Mouse (Mus musculus): ENCODE data around the gene Atrnl1.
A peak's percentile ranks its signal among the peaks of the same experiment; 100 is the strongest.
"Not testable (repeated sequence)": the region's sequence is repeated elsewhere in the genome, so short reads cannot be mapped to it uniquely, and the experiment has no call there.

Atrnl1 gene

DNA sequence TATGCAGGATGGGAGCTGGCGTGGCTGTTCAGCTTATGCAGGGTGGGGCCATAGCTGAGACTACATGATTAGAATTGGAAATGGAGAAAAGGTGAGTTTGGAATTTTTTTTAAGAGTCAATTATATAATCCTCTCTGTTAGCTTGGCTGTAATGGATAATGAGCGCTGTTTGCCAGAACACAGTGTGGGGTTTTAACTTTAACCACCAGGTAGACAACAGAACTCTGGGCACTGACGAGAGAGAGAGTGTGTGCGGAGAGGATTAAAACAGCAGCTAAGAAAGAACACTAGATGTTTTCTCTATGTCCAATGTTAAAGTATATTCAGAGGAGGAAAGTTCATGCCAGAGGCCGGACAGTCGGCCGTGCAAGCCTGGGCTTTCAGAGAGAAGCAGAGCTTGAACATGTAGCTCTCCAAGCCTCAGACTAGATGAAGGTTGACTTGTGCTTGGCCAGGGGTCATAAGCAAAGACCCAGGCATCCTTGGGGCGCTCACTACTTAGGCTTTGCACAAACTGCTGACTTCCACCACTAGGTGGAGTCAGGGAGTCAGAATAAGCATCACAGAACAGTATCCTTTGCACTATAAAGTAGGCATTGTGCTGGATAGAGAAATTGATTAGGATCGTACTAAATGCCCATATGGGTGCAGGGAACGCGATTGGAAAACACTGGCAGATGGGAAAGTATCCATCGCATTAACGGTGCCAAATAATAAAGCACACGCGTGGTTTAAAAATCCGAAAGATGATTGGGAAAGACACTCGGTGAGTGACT lies 205.6 kb downstream of the Atrnl1 start:
- DNase-seq (ENCODE audit: low spot score in 2 of 2), result peak in 1 of 2 experiments; percentile 28

DNA sequence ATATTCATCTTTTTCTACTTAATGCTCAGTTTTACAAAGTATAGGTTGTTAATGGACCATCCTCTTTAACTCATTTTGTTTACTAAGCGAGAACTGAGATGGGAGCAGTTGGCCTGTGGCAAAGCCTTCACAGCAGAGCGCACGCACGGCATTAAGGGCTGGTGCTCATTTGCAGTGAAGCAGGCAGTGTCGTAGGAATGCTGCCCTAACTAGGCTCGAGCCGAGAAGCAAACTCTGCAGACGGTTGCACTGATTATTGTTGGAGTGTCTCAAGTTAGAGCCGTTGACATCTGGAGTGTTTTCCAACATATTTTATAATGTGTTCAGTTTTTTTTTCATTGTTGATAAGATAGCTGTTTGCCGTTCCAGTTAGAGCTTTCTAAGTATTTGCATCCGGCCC lies 206.9 kb downstream of the Atrnl1 start:
- no peak for DNase-seq (ENCODE audit: low spot score in 2 of 2)

DNA sequence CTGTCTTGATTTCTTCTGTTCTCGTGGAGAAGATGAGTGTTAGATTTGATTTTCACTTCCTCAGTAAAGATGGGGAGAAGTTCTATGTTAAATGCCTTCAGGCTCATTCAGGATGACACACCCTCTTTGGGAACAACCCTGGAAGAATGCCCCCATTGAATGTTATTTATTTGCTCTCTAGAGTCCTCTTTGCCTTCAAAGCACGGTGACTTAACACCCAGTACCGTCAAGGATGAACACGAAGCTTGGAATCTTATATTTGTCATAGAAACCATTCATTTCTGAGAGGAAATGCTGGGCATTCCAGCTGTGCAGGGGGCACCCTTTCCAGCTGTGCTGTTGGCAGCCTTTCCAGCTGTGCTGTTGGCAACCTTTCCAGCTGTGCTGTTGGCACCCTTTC lies 212.6 kb downstream of the Atrnl1 start:
- no peak for DNase-seq (ENCODE audit: low spot score in 2 of 2)

DNA sequence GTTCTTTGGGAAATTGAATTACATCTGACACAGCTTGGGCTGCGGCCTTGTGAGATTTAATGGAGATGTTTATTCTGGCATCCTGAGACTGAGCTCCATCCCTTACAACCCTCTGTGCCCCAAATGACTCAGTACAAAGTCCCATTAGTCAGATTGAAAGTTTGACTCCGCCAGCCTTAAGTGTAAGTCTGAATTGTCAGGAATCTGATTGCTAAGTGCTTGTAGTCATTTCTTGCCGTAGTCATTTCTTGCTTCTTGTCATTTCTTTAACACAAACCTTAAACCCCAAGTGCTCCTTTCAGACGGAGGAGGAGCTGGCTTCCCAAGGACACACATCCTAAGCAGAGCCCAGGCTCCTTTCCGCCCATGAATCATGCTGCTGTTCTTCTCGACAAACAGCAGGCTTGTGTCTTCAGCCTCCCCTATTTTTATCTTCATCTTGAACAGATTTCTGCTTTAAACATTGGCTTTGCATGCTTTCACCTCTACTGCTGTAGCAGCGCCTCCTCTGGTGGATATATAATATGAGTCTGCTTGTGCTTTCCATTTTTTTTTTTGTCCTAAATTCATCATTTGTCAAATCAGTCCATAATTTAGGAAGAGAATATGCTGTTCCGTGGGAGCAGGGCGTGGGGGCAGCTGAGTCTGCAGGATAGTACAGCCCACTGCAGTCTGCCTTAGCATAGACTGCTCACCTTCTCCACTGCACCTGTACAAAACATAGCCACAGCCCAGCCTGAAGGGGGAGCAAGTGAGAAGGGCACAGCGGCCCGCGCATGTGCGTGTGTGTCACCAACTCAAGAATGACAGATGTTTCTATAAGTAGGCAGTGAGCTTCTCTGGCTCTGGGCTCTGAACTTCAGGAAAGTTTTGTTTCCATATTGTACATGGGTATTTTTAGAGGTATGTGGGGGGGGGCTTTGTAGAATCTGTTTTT lies 214.7 kb downstream of the Atrnl1 start:
- peak in 1 of 2 experiments; percentile 10 for DNase-seq (ENCODE audit: low spot score in 2 of 2)

DNA sequence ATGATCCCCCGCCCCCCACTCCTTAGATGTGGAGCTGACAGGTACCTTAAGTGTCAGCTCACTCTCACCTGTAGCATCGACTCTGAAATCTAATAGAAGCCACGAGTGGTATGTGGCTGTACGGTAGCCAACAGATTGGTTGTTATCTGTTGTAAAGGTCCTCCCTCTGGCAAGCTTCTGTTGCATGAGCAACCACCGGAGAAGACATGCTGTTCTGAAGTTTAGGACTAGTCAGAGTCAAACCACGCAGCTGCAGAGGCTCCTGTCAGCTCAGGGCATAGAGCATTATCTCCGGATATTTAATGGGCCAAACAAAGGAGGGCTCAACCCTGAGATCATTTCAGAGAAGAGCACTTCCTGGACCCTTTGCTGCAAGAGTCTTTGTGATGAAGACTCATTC lies 222.2 kb downstream of the Atrnl1 start:
- no peak for DNase-seq (ENCODE audit: low spot score in 2 of 2)

DNA sequence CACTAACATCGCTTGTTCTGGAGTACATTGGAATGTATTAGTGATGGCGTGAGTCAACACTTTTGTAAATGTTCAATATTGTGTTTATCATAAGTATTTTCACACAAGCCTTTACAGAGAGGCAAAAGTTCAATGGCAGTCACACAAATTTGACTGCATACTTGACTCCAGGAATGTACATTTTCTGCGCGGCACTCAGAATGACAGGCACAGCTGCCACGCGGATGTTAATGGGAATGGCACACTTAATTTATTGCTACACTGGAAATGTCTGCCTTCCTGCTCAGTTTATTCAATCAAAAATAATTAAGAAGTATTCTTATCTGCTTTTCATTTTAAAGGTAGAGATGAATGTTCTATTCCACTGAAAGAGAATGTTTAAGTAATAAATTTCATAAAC lies 227.0 kb downstream of the Atrnl1 start:
- DNase-seq (ENCODE audit: low spot score in 2 of 2), result no peak

DNA sequence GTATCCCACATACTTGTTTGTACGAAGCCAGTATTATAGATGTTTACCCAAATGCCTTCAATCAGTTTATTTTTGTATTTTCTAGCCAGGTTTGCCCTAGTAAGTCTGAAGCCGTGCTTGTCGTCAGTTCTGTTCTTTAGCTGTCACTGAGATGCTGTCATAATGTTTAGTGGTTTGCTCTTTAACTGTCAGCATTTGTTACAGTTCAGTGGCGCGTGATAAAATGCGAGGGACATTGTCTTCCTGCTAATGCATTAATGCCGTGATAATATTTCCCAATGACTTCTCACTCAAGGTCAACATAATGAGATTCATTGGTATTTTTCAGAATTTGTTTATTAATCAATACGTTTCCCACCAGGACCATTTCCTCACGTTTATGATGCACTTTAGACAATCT lies 227.7 kb downstream of the Atrnl1 start:
- DNase-seq (ENCODE audit: low spot score in 2 of 2), result no peak

DNA sequence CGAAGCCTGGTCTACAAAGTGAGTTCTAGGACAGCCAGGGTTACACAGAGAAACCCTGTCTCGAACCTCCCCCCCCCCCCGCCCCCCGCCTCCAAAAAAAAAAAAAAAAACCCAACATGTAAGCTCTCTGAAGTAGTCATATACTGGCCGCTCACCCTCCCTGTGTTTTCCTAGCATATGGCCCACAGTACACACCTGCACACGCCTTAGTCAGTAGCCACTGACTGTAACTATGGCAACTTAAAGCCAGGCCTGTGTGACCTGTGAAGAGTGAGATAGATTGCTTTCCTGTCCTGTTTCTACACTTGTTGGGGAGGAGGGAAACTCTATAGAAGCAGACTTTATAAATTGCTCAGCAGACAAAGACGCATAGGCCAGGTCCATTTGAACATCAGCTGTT lies 239.1 kb downstream of the Atrnl1 start:
- DNase-seq (ENCODE audit: low spot score in 2 of 2), result no peak

DNA sequence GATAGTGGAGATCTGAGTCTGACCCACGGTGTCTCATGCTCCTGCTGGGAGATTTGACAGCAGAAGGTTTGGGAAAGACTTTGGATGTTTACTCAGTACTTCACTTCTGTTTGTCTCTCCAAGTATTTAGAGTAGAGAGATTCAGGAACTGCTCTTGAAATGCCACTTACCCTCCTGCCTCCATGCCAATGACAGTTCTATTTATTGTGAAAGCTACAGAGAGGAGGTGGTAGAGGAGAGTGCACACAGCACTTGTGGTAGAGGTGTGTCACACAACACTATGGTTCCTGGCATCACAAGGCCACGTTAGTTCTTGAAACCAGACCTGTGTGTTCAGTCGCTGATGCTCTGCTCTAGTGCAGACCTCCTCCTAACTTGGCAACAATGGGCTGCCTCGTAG lies 257.5 kb downstream of the Atrnl1 start:
- no peak for DNase-seq (ENCODE audit: low spot score in 2 of 2)

DNA sequence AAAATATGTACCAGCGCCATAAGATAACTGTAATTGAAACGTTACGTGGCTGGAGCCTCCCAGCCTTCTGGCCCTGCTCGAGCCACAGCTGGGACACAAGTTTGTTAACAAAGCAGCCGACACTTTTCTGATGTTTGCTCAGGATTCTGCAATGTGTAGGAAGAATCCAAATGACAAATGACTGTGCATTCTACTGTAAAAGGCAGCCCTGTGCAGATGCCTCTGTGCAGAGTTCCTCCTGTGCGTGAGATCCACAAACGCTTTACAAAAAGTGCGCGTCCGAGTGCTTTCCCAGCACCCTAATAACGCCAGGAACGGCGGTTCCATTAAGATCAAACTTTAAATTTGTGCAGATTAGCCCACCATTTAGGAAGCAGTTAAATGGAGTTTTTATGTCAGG lies 260.0 kb downstream of the Atrnl1 start:
- no peak for DNase-seq (ENCODE audit: low spot score in 2 of 2)

DNA sequence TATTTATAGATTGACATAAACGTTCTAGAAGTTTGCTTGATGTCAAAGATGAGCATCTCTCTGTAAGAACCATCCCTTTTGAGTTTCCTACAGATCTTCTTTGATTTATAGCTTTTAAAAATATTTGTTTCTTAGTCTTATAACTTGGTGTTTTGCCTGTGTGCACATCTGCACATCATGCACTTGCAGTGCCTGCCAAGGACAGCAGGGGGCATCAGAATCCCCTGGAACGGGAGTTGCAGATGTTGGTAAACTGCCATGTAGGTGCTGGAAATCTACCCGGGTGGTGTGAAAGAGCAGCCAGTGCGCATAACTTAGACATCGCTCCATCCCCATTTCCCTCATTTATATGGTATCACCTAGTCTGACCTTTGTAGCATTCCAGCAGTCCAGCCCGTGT lies 265.2 kb downstream of the Atrnl1 start:
- DNase-seq (ENCODE audit: low spot score in 2 of 2), result peak in 1 of 2 experiments; percentile 40

DNA sequence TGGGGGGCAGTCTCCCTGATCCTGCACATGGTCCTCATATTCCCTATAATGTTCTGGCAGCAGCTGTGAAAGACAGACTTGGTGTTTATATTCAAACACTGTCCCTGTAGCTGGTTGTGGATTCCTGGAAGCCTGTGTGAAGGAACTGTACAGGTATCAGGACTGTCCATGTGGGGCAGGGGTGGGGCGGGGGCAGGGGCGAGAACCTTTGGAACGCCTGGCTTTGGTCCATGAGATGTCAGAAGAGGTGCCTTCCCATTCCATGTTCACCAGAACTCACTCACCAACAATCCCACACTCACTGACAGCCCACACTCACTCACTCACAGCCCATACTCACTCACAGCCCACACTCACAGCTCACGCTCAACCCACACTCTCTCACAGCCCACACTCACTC lies 266.5 kb downstream of the Atrnl1 start:
- no peak for DNase-seq (ENCODE audit: low spot score in 2 of 2)

DNA sequence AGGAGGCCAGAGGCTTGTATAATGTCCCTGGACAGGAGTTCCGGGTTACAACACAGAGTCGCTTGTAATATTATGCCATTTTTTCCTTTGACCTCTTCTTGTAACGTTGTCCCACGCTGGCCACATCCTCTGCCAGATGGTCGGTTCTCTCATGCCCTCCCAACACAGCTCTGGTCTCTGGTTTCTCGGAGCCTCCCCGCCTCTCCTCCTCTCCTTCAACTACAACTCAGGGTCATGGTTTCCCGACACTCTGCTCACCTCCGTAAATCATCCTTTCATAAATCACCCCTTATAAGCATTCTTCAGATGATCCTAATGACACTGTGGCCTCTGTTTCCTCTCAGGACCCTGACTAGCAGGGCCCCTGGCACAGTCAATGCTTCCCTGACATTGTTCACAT lies 267.7 kb downstream of the Atrnl1 start:
- no peak for DNase-seq (ENCODE audit: low spot score in 2 of 2)

DNA sequence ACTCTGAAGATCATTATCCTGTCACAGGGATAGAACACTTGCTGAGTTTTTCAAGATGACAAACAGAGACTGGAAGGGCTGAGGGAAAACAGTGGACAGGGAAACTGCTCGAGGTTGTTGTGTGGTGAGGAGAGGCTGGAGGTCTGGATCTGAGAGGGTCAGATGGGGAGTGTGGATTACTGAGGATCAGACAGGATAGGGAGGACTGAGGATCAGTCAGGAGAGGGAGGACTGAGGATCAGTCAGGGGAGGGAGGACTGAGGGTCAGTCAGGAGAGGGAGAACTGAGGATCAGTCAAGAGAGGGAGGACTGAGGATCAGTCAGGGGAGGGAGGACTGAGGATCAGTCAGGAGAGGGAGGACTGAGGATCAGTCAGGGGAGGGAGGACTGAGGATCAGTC lies 269.0 kb downstream of the Atrnl1 start:
- DNase-seq (ENCODE audit: low spot score in 2 of 2), result not testable (repeated sequence)

DNA sequence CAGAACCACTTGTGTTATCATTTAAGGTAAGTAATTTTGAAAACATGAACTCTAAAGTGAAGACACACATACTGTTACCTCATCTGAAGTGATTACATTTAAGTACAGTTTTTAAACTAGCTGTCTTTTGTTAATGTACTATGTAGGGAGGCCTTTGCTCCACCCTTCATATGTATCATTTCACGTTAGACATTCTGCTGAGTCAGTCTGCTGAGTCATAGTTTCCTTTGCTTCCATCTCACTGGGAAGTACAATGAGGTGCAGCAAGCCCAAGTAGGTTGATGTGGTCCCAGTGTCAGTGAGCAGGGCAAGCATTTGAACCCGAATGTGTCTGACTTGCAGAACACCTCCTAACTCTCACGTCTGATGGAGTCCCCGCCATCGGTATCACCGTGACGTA lies 271.1 kb downstream of the Atrnl1 start:
- no peak for DNase-seq (ENCODE audit: low spot score in 2 of 2)

DNA sequence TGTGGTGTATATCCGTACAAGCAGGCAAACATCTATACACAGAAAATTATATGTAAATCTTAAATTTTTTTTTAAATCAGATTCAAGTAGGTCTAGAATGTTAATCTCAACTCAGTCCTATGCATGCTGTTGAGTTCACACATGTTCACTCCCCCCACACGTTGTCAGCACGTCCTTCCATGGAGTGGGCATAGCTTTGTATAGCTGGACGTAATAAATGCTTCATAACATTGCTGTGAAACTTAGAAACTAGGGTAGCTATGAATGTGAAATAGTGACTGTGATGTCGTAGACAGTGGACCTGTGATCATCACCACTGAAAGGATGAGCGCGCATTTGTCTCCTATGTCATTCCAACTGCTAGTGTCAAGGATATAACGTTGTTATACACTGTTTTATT lies 278.0 kb downstream of the Atrnl1 start:
- DNase-seq (ENCODE audit: low spot score in 2 of 2), result no peak

DNA sequence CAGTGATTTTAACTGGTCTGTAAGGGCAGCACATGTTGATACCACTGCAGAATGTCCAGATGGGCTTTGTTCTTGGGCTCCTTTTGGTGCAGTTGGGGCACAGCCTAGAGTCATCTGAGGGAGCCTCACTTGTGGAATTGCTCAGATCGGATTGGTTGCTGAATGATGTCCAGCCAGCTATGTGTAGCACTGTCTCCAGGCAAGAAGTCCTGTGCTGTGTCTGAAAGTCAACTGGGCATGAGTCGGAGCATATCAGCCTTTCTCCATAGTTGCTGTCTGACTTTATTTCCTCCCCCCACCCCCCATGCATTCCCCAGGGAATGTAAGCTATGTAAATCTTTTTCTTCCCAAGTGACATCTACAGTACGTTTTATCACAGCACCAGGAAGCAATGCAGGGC lies 278.9 kb downstream of the Atrnl1 start:
- DNase-seq (ENCODE audit: low spot score in 2 of 2), result no peak

DNA sequence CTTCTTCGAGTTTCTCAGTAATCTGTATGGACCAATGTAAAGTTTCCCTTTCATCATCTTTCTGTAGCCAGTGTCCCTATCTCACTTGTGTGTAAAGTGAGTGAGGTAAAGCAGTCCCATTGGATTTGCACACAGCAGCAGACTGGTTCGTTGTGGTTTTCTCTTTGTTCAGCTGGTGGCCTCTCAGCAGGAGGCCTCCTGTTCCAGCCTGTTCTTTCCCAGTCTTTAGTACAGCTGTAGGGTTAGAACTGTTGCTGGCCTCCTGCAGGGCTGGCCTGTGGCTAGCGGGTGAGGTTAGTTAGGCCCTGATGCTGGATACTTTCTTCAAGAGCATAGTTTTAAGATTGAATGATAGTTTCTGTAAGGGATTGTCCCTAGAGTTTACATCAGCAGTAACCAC lies 280.1 kb downstream of the Atrnl1 start:
- no peak for DNase-seq (ENCODE audit: low spot score in 2 of 2)

DNA sequence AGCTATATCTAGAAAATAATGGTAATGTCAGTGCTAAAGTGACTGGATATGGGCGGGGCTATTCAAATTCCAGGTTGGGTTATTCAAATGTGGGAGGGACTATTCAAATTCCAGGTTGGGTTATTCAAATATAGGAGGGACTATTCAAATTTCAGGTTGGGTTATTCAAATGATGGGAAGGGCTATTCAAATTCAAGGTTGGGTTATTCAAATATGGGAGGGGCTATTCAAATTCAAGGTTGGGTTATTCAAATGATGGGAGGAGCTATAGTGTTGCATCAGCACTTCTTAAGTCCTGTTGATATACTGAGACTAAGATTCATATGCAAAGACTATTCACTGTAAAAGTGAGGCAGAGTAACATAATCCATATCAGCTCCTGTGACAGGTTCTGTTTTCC lies 283.4 kb downstream of the Atrnl1 start:
- DNase-seq (ENCODE audit: low spot score in 2 of 2), result no peak

DNA sequence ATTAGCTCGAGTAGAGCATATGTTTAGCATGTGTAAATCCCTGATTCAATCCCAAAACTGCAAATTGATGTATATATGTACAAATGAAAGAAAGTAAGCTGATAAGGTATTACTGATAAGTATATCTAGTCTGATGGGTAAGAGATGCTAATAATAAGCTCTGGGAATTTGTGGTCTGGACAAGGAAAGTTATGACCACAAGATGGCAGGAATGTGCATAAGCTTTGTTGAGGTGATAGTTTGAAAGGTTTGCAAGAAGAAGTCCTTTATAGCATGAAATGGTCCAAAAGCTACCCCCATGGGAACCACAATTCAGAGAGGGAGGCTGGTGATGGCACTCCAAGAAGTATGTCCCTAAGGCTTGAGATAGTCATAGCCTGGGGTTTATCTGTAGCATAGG lies 289.2 kb downstream of the Atrnl1 start:
- no peak for DNase-seq (ENCODE audit: low spot score in 2 of 2)

DNA sequence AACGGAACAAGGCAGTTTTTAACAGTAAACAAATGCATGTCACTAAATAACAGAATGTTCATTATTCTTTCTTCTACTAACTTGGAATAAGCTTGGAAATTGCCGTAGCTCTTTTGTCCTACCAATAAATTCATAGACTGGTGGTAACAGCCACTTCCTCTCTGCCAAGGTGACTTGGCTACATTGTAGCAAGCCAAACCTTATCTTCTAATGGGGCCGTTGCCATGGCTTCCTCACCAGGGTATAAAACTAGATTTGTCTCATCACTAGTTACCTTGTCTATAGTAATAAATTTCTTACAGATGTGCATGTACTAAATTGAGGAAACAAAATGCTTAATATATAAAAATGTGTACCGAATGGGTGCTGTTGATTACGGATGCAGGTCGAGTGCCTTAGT lies 298.6 kb downstream of the Atrnl1 start:
- no peak for DNase-seq (ENCODE audit: low spot score in 2 of 2)

DNA sequence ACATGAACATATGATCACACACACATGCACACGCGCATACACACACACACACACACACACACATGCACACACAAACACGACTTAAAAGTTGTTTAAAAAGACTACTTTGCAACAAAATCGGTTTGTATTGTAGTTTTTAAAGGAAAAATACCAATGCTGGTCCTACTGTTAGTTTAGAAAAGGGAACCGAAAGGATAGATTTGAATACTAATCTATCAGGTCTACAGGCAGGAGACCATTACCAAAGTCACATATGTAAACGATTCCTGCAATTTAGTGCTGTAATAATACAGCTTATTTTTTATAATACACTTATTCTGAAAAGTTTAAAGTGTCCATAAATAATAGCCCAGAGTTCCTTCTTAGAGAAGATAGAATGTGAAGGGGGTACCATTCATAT lies 299.8 kb downstream of the Atrnl1 start:
- no peak for DNase-seq (ENCODE audit: low spot score in 2 of 2)

DNA sequence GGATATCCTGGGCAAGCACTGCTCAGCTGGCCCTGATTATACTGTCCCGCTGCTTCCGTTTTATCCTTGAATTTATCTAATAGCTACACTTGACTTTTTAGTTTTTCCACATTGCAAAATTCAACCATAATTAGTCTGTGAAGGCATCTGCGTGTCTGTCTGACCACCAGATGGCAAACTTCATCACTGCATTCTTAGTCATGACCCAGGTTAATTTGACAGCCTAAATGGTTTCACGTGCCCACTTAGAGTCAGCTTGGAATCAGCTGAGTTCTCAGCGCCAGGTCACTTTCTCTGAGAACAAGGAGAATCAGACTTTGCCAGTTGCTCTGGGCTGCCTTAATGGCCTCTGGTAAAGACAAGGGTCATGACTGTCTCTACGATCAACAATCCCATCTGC lies 305.5 kb downstream of the Atrnl1 start:
- peak in 1 of 2 experiments; percentile 6 for DNase-seq (ENCODE audit: low spot score in 2 of 2)
